Mouse (Mus musculus) hindbrain, embryonic 16.5 days (tissue): ENCODE data around the gene Fank1. TPM values are rescaled to one million over a fixed set of nuclear protein-coding genes. Genes with fewer than 3 reads are reported as not detected.

Source experiments
- ATAC-seq: fragments of 200-750 bp; cut with Nextera tagmentation; 2 replicates; pipeline ENCODE4 v1.8.0; 2017; ENCODE audit warnings: moderate TSS enrichment, moderate library complexity
- H3K27ac ChIP-seq: fragments of 300-500 bp; sonication (generic); 2 replicates; pipeline ENCODE4 v1.5.1; 2014; ENCODE audit warnings: low read depth, mild to moderate bottlenecking, control low read depth, low read length, moderate library complexity
- H3K27me3 ChIP-seq: fragments of 300-500 bp; sonication (generic); replicated peaks from 2 replicates; pipeline ENCODE4 v1.6.1; 2014; ENCODE audit warnings: low read length; ENCODE audit not compliant: control insufficient read depth, insufficient read depth
- H3K36me3 ChIP-seq: fragments of 300-500 bp; sonication (generic); 2 replicates; pipeline ENCODE4 v1.6.1; 2014; ENCODE audit warnings: mild to moderate bottlenecking, low read length, moderate library complexity, mixed read lengths; ENCODE audit not compliant: control insufficient read depth, insufficient read depth
- H3K4me1 ChIP-seq: fragments of 300-500 bp; sonication (generic); 2 replicates; pipeline ENCODE4 v1.6.1; 2014; ENCODE audit warnings: low read depth, low read length; ENCODE audit not compliant: control insufficient read depth, insufficient read depth
- H3K4me2 ChIP-seq: fragments of 300-500 bp; sonication (generic); 2 replicates; pipeline ENCODE4 v1.6.1; 2014; ENCODE audit warnings: mild to moderate bottlenecking, low read length, control low read depth, moderate library complexity
- H3K4me3 ChIP-seq: fragments of 300-500 bp; sonication (generic); 2 replicates; pipeline ENCODE4 v1.5.1; 2014; ENCODE audit warnings: mild to moderate bottlenecking, low read length, control low read depth, moderate library complexity
- H3K9ac ChIP-seq: fragments of 300-500 bp; sonication (generic); 2 replicates; pipeline ENCODE4 v1.6.1; 2014; ENCODE audit warnings: low read depth, mild to moderate bottlenecking, control low read depth, low read length, moderate library complexity
- H3K9me3 ChIP-seq: fragments of 300-500 bp; sonication (generic); 2 replicates; pipeline ENCODE4 v1.6.1; 2014; ENCODE audit warnings: mild to moderate bottlenecking, low read length, moderate library complexity; ENCODE audit not compliant: control insufficient read depth
- WGBS: fragments of 180-500 bp; shearing (Covaris S2); extraction: QIAGEN DNeasy Blood & Tissue Kit; methylation state at CpG from one replicate; pipeline ENCODE4 v1.1.7; 2014; 5-methylcytosine and 5-hydroxymethylcytosine counted together
- polyA plus RNA-seq: library from polyadenylated mRNA; unstranded; fragments of >200 nt; fragmentation: Nextera tagmentation; extraction: Ambion mirVana; gene quantifications from 2 replicates; pipeline ENCODE4 v1.2.1, GENCODE M21; 2015

Fank1 gene
- polyA plus RNA-seq, 1 experiment from 2014 or later: 4.6 TPM

DNA sequence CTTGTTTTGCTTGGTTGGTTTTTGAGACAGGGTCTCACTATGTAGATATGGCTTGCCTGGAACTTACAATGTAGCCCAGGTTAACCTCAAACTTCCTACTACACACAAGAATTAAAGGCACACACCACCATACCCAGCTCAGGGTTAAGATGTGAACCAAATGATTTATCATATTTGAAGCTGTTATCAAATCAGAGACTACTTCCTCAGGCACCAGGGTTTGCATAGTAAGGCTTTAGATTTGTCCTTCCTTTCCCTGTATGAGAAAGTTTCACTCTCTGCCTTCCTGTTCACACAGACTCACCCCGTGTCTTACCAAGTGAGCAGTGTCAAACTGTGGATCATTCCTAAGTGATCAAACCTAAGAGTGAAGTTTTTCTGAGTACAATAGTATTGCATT, 32.5 kb upstream of the Fank1 start:
- H3K9ac ChIP-seq: no peak overlapping the region
- no peaks in the 10 kb centered on the region for H3K9me3 ChIP-seq
- no peak overlapping the region for H3K4me2 ChIP-seq
- H3K36me3 ChIP-seq: peaks cover 10% of the 10 kb centered on the region
- WGBS: 92% methylated on average over 1 of the region's 1 CpGs
- no peaks in the 10 kb centered on the region for H3K4me1 ChIP-seq
- no peak for ATAC-seq
- H3K27me3 ChIP-seq: no peaks in the 10 kb centered on the region
- no peak overlapping the region for H3K4me3 ChIP-seq
- no peak overlapping the region; the same call in 1 of the 2 replicates for H3K27ac ChIP-seq

- Histone ChIP-seq H3K9me3 (no peaks in the 10 kb centered on the region), H3K4me1 (no peaks in the 10 kb centered on the region), H3K4me2 (no peak overlapping the region), H3K9ac (no peak overlapping the region), H3K27ac (no peak overlapping the region), H3K4me3 (no peak overlapping the region), H3K27me3 (no peaks in the 10 kb centered on the region), H3K36me3 (peaks cover 10% of the 10 kb centered on the region)
- WGBS: 58% methylated on average over 4 of the region's 4 CpGs
- ATAC-seq: no peak
These were observed 32.0 kb upstream of the Fank1 start for GRCm38 (mm10) chr7:133744701-133745100.

- Histone ChIP-seq H3K36me3 (peaks cover 3% of the 10 kb centered on the region; the same call in 1 of the 2 replicates), H3K4me1 (no peaks in the 10 kb centered on the region), H3K27me3 (no peaks in the 10 kb centered on the region), H3K4me2 (no peak overlapping the region), H3K9me3 (no peaks in the 10 kb centered on the region), H3K27ac (no peak overlapping the region), H3K4me3 (no peak overlapping the region), H3K9ac (no peak overlapping the region)
- WGBS: 91% methylated on average over 8 of the region's 8 CpGs
- ATAC-seq: no peak
These were observed 29.3 kb upstream of the Fank1 start for GRCm38 (mm10) chr7:133747372-133747771.

- 78% methylated on average over 14 of the region's 14 CpGs for WGBS
- Histone ChIP-seq H3K9ac (no peak overlapping the region), H3K4me2 (no peak overlapping the region), H3K36me3 (no peaks in the 10 kb centered on the region), H3K27ac (no peak overlapping the region), H3K4me3 (no peak overlapping the region), H3K4me1 (no peaks in the 10 kb centered on the region), H3K9me3 (no peaks in the 10 kb centered on the region), H3K27me3 (no peaks in the 10 kb centered on the region)
- no peak for ATAC-seq
These were observed 27.9 kb upstream of the Fank1 start for GRCm38 (mm10) chr7:133748753-133749152.

DNA sequence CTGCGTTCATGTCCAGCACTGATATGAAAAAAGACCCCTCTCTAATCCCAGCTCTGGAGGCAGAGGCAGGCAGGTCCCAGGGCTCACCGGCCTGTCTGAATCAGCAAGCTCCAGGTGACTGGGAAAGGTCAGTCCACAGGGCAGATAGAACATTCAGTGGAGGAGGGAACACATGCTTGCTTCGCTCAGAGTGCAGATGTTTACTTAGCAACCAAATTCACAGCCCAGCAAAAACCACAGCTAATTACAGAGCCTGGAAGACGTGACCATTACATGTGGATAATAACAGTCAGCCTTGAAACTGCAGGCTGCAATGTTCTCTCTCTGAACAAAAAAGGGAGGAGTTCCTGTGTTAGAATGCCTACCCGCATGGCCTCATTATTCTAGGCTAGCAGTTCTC, 26.0 kb upstream of the Fank1 start:
- Histone ChIP-seq H3K9ac (no peak overlapping the region), H3K27me3 (no peaks in the 10 kb centered on the region), H3K9me3 (no peaks in the 10 kb centered on the region), H3K36me3 (no peaks in the 10 kb centered on the region), H3K4me1 (no peaks in the 10 kb centered on the region), H3K27ac (no peak overlapping the region), H3K4me3 (no peak overlapping the region), H3K4me2 (no peak overlapping the region)
- WGBS: 62% methylated on average over 5 of the region's 5 CpGs
- ATAC-seq: no peak

DNA sequence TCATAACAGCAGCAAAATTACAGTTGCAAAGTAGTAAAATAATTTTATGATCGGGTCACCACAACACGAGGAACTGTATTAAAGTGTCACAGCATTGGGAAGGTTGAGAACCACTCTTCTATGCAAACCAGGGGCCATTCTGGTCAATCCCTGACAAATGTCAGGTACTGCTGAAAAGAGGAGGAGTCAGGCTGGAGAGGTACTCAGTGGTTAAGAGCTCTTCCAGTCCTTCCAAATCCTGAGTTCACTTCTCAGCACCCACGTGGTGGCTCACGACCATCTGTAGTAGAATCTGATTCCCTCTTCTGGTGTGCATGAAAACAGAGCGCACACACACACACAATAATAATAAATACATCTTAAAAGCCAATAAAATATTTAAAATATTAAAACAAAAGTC, 25.5 kb upstream of the Fank1 start:
- 88% methylated on average over 5 of the region's 5 CpGs for WGBS
- H3K4me1 ChIP-seq: no peaks in the 10 kb centered on the region
- no peak overlapping the region for H3K27ac ChIP-seq
- H3K9ac ChIP-seq: no peak overlapping the region
- no peak overlapping the region for H3K4me3 ChIP-seq
- H3K27me3 ChIP-seq: no peaks in the 10 kb centered on the region
- H3K4me2 ChIP-seq: no peak overlapping the region
- no peaks in the 10 kb centered on the region for H3K9me3 ChIP-seq
- H3K36me3 ChIP-seq: no peaks in the 10 kb centered on the region
- ATAC-seq: no peak

DNA sequence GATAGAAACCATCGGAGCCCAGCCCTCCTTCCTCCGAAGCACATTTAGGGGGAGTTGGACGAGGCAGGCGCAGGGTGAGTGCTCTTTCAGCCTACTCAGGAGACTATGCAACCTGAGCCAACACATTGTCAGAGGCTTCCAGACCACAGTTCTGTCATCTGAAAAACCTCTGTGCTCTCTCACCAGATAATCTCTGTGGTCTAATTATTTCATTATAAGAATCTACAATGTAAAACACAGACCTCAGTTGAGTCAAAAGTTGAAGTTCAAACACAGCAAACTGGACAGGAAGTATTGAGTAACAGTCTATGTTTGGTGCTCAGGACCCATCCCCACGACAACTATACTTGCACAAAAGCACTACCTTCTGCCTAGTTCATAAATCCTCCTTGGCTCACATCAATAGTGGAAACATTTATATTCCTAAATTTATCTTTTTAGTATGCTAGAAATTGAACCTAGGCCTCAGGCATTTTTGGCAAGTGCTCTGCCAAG, 18.7 kb upstream of the Fank1 start:
- no peak for ATAC-seq
- Histone ChIP-seq H3K9ac (no peak overlapping the region), H3K9me3 (no peaks in the 10 kb centered on the region), H3K4me1 (peaks cover 9% of the 10 kb centered on the region), H3K27ac (no peak overlapping the region), H3K36me3 (no peaks in the 10 kb centered on the region), H3K27me3 (no peaks in the 10 kb centered on the region), H3K4me2 (no peak overlapping the region), H3K4me3 (no peak overlapping the region)
- 30% methylated on average over 5 of the region's 5 CpGs for WGBS

GRCm38 (mm10) chr7:133758716-133759115, 17.9 kb upstream of the Fank1 start:
- H3K4me2 ChIP-seq: no peak overlapping the region
- WGBS: 87% methylated on average over 5 of the region's 5 CpGs

DNA sequence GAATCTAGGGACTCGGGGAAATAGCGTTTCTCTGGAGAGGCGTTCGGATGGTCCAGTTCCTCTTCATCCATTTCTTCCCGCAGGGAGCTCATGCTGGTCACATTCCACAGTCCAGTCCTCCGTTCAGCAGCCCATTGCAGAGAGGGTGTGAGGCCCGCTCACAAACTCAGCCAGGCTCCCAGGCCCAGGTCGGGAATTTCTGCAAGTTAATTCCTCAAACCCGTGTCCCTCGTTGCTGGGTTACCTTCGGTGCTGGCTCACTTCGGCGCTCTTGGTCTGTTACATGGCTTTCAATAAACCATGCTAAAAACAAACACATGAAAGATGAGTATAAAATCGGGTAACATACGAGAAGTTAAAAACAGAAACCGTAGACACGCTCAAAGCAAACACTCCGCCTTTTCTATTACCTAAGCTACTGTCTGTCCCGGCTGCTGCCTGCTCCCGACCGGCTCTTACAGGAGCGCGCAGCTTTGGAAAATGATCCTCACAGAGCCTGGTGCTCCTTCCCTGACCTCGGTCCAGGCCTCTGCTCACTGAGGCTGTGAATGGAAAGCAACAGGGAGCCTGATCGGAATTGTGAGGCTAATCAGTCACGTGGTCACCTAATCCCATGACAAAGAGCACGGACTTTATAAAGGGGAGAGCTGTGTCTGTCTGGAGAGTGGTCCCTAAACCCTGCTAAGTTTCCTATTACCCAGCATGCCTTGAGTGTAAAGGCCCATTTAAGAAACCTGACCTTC, 16.9 kb upstream of the Fank1 start:
- peak overlapping the region; percentile 26 for H3K27ac ChIP-seq
- no peaks in the 10 kb centered on the region for H3K36me3 ChIP-seq
- peak; percentile 89 for ATAC-seq
- peaks cover 9% of the 10 kb centered on the region for H3K4me1 ChIP-seq
- H3K9ac ChIP-seq: no peak overlapping the region; the same call in none of the 2 replicates
- WGBS: 10% methylated on average over 27 of the region's 27 CpGs
- peak overlapping the region; percentile 47 for H3K4me2 ChIP-seq
- H3K4me3 ChIP-seq: peak overlapping the region; percentile 1; the same call in 1 of the 2 replicates
- no peaks in the 10 kb centered on the region for H3K27me3 ChIP-seq
- H3K9me3 ChIP-seq: no peaks in the 10 kb centered on the region

More at GRCm38 (mm10) chr7:133758716-133759115, 17.9 kb upstream of the Fank1 start:
- peaks cover 9% of the 10 kb centered on the region for H3K4me1 ChIP-seq
- H3K9me3 ChIP-seq: no peaks in the 10 kb centered on the region
- H3K36me3 ChIP-seq: no peaks in the 10 kb centered on the region
- ATAC-seq: no peak
- H3K27ac ChIP-seq: no peak overlapping the region
- H3K4me3 ChIP-seq: no peak overlapping the region
- no peaks in the 10 kb centered on the region for H3K27me3 ChIP-seq
- H3K9ac ChIP-seq: no peak overlapping the region
